Mouse (Mus musculus) CH12.LX (cell line): ENCODE data around the gene Scfd2.

Experiments used
- CTCF ChIP-seq, 2 experiments: IDR thresholded peaks in 1 of 2; conservative IDR thresholded peaks in 1 of 2; 2 replicates each; pipeline ENCODE4 v1.5.1; 2011 to 2012; ENCODE audit warnings: low read depth in 2 of 2, low read length in 2 of 2, improper control_type of control experiment in 1 of 2, inconsistent platforms in 1 of 2, mild to moderate bottlenecking in 1 of 2, moderate library complexity in 1 of 2
- POLR2A ChIP-seq: IDR thresholded peaks from 2 replicates; pipeline ENCODE4 v1.6.1; 2011; ENCODE audit warnings: low read depth, mild to moderate bottlenecking, improper control_type of control experiment, low read length

- TF ChIP-seq CTCF (conservative IDR thresholded peaks at IDR 0.05 in 1 of 2, IDR thresholded peaks at IDR 0.05 in 1 of 2; ENCODE audit: low read depth in 2 of 2, low read length in 2 of 2) (no peak), POLR2A (no peak)
These were observed 80.6 kb downstream of the Scfd2 start for GRCm38 (mm10) chr5:74450977-74451376.
